Mouse (Mus musculus) bone marrow macrophage, adult 2 months (primary cell): ENCODE results near the gene Phf8. TPM values are rescaled to one million over a fixed set of nuclear protein-coding genes. Genes with fewer than 3 reads are reported as not detected.
A peak's percentile ranks its signal among the peaks of the same experiment; 100 is the strongest.

Experiments used
- H3K27ac ChIP-seq: 2 replicates; pipeline ENCODE4 v1.5.1; 2012; ENCODE audit warnings: low read depth, low read length; ENCODE audit not compliant: insufficient read depth
- H3K4me1 ChIP-seq: 2 replicates; pipeline ENCODE4 v1.6.1; 2012; ENCODE audit warnings: low read length; ENCODE audit not compliant: control insufficient read depth, insufficient read depth
- H3K4me3 ChIP-seq: 2 replicates; pipeline ENCODE4 v1.5.1; 2012; ENCODE audit warnings: mild to moderate bottlenecking, low read length, moderate library complexity; ENCODE audit not compliant: insufficient read depth
- CTCF ChIP-seq: IDR thresholded peaks from 2 replicates; pipeline ENCODE4 v1.5.1; 2012; ENCODE audit warnings: low read depth, mild to moderate bottlenecking, low read length, moderate library complexity
- POLR2A ChIP-seq: IDR thresholded peaks from 2 replicates; pipeline ENCODE4 v1.6.1; 2012; ENCODE audit warnings: mild to moderate bottlenecking, low read depth, low read length, borderline replicate concordance
- polyA plus RNA-seq: library from polyadenylated mRNA; stranded (reverse); fragments of >200 nt; gene quantifications from 2 replicates; pipeline ENCODE4 v1.2.4, GENCODE M21; 2012; ENCODE audit not compliant: missing spikeins, insufficient read depth, insufficient read length

Gene Phf8
- polyA plus RNA-seq, 1 experiment = 25.2 TPM

GRCm38 (mm10) chrX:151521786-151522522 lies 1.5 kb downstream of the Phf8 start:
- peak overlapping the region; percentile 79 for H3K4me3 ChIP-seq
- peak overlapping the region; percentile 9 for H3K27ac ChIP-seq
- H3K4me1 ChIP-seq = peaks cover 6% of the 10 kb centered on the region
- TF ChIP-seq CTCF (no peak), POLR2A (no peak)

- TF ChIP-seq CTCF (no peak), POLR2A (no peak)
- H3K4me1 ChIP-seq = 0 out of 2 replicates have a peak, but pooled peaks cover 4% of the 10 kb centered on the region
- no peak overlapping the region for H3K4me3 ChIP-seq
- no peak overlapping the region for H3K27ac ChIP-seq
These were observed 32.9 kb downstream of the Phf8 start for GRCm38 (mm10) chrX:151553356-151553755.

GRCm38 (mm10) chrX:151575166-151575565 lies 54.7 kb downstream of the Phf8 start:
- H3K4me1 ChIP-seq = no peaks in the 10 kb centered on the region
- H3K4me3 ChIP-seq = no peak overlapping the region
- TF ChIP-seq POLR2A (no peak), CTCF (no peak)
- no peak overlapping the region for H3K27ac ChIP-seq

GRCm38 (mm10) chrX:151643386-151643785 lies 122.9 kb downstream of the Phf8 start:
- H3K4me3 ChIP-seq = no peak overlapping the region
- no peak overlapping the region for H3K27ac ChIP-seq
- no peaks in the 10 kb centered on the region for H3K4me1 ChIP-seq
- TF ChIP-seq CTCF (no peak), POLR2A (no peak)

GRCm38 (mm10) chrX:151653744-151654143 lies 133.3 kb downstream of the Phf8 start:
- Histone ChIP-seq H3K27ac (no peak overlapping the region), H3K4me3 (no peak overlapping the region), H3K4me1 (no peaks in the 10 kb centered on the region)
- TF ChIP-seq CTCF (no peak), POLR2A (no peak)

- no peak overlapping the region for H3K4me3 ChIP-seq
These were observed 154.2 kb downstream of the Phf8 start for GRCm38 (mm10) chrX:151674492-151675171.

More at GRCm38 (mm10) chrX:151674492-151675171, 154.2 kb downstream of the Phf8 start:
- Histone ChIP-seq H3K27ac (no peak overlapping the region), H3K4me1 (no peaks in the 10 kb centered on the region)
- TF ChIP-seq CTCF (no peak), POLR2A (no peak)

Other genes with a start within 250 kb of the Phf8 start
- gene Fam120c, start 176.5 kb upstream of the Phf8 start, polyA plus RNA-seq = 1.8 and 2.6 TPM in 2 replicates